Mouse (Mus musculus): ENCODE data around the gene Tas2r138. TPM values are rescaled to one million over a fixed set of nuclear protein-coding genes. Genes with fewer than 3 reads are reported as not detected.

The Tas2r138 gene
- not detected in 2 replicates for polyA plus RNA-seq (2015; fragmentation: Nextera tagmentation; extraction: Ambion mirVana)

DNA sequence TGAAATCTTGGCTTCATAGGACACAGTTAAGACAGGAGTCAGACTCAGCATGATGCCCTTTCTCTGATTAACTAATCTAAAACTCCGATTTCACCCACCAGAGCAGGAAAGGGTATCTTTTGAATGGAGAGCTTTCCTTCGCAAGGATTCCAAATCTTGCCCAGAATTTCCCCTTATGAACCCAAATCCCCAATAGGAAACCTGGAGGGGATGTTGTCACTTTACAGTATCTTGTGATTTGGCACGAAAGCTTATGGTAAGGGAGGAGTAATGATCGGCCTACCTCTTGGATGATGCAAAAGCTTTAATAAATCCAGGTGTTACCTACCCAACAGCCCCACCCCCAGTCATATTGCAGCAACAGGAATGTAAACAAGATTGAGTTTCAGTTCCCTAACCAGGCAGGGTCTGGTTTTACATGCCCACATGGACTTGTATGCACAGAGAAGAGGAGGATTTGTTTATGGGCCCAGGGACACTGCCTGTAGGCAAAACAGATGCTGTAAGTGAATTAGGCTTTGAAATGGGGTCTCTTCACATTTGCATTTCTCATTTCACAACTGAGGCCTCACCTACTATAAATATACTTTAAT, at the start of gene Tas2r138:
Gene Tas2r138 (minus strand): TSS at position 51 of the 593 bp plus-strand sequence.
- no peak for ATAC-seq
- WGBS, result 85% methylated on average over 4 of the region's 4 CpGs
- no peak within 1 kb of the TSS for H3K27ac ChIP-seq (ENCODE audit: low read length)

DNA sequence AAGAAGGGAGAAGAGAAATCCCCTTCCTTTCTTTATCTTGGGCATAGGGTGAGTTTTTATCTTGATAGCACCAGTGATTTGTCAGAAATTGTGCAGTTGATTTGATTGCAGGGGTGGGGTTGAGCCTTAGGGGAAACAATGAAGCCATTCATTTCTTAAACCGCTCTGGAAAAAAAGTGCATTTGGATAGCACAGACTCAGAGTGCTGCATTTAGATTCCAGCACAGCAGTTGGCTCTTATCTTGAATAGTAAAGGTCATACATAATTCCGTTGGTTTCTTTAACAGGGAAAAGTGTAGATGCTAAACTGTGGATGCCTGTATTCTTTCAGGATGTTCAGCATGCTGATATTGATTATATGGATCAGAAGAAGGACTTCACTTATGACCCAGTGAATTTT, 47.8 kb upstream of the Tas2r138 start:
- Histone ChIP-seq H3K27me3 (ENCODE audit: control insufficient read depth, insufficient read depth, low read depth, low read length) (no peaks in the 10 kb centered on the region), H3K9ac (ENCODE audit: low read depth, low read length) (no peak overlapping the region), H3K4me3 (ENCODE audit: low read depth, low read length) (no peak overlapping the region), H3K4me2 (ENCODE audit: low read length) (no peak overlapping the region), H3K4me1 (ENCODE audit: control insufficient read depth, insufficient read depth, low read length) (no peaks in the 10 kb centered on the region), H3K27ac (ENCODE audit: low read length) (no peak overlapping the region), H3K36me3 (ENCODE audit: control insufficient read depth, insufficient read depth, low read length) (no peaks in the 10 kb centered on the region), H3K9me3 (replicated peaks; ENCODE audit: control insufficient read depth, low read length, poor library complexity, severe bottlenecking) (no peaks in the 10 kb centered on the region)
- ATAC-seq, result no peak
- WGBS, result 12% methylated on average over 2 of the region's 2 CpGs

More for the DNA sequence above, at the start of gene Tas2r138:
- no peak within 1 kb of the TSS for H3K9ac ChIP-seq (ENCODE audit: low read depth, low read length)
- H3K36me3 ChIP-seq (ENCODE audit: control insufficient read depth, insufficient read depth, low read length), result no peaks in the 10 kb centered on the region
- no peaks in the 10 kb centered on the region for H3K4me1 ChIP-seq (ENCODE audit: control insufficient read depth, insufficient read depth, low read length)
- H3K4me3 ChIP-seq (ENCODE audit: low read depth, low read length), result no peak within 1 kb of the TSS
- no peak within 1 kb of the TSS for H3K4me2 ChIP-seq (ENCODE audit: low read length)
- no peaks in the 10 kb centered on the region for H3K27me3 ChIP-seq (ENCODE audit: control insufficient read depth, insufficient read depth, low read depth, low read length)
- H3K9me3 ChIP-seq (replicated peaks; ENCODE audit: control insufficient read depth, low read length, poor library complexity, severe bottlenecking), result no peaks in the 10 kb centered on the region

DNA sequence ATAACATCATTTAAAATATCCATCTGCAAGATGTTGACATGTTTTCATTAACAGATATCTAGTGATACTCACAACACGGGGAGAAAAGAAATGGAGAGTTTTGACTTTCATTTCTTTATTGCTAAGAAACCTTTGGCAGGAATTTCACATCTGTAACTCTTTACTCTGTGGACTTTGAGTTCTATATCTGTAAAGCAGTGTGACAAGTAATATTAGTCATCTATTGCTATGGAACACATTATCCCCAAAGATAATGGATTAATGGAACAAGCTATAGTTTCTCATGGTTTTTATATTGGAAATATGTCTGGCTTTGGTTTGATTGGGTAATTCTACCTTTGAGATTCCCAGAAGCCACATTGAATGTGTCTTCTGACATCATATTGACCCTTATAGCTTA, 37.8 kb upstream of the Tas2r138 start:
- 93% methylated on average over 1 of the region's 1 CpGs for WGBS
- no peaks in the 10 kb centered on the region for H3K27me3 ChIP-seq (ENCODE audit: control insufficient read depth, insufficient read depth, low read depth, low read length)
- H3K9me3 ChIP-seq (replicated peaks; ENCODE audit: control insufficient read depth, low read length, poor library complexity, severe bottlenecking), result no peaks in the 10 kb centered on the region
- H3K4me1 ChIP-seq (ENCODE audit: control insufficient read depth, insufficient read depth, low read length), result no peaks in the 10 kb centered on the region
- no peak overlapping the region for H3K4me3 ChIP-seq (ENCODE audit: low read depth, low read length)
- no peak overlapping the region for H3K4me2 ChIP-seq (ENCODE audit: low read length)
- no peak for ATAC-seq
- no peak overlapping the region for H3K27ac ChIP-seq (ENCODE audit: low read length)
- no peaks in the 10 kb centered on the region for H3K36me3 ChIP-seq (ENCODE audit: control insufficient read depth, insufficient read depth, low read length)
- no peak overlapping the region for H3K9ac ChIP-seq (ENCODE audit: low read depth, low read length)

DNA sequence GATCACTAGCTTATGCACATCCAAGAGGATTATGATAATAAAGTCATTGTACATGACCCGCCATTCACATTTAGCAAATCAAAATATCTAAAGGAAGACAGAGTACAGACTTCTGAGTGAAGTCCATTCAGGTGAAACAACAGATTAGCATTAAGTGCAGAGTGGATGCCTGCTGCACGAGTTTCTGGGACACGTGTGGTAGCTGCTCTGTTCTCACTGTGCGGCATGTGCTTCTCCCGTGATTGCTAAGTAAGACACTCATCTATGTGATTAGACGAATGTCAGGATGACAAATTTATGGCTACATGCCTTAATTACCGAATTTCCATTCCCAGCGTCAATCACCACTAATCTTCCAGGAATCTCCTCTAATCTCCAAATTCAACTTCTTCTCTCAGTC, 32.6 kb upstream of the Tas2r138 start:
- Histone ChIP-seq H3K4me1 (ENCODE audit: control insufficient read depth, insufficient read depth, low read length) (no peaks in the 10 kb centered on the region; the same call in 1 of the 2 replicates), H3K9me3 (replicated peaks; ENCODE audit: control insufficient read depth, low read length, poor library complexity, severe bottlenecking) (no peaks in the 10 kb centered on the region), H3K36me3 (ENCODE audit: control insufficient read depth, insufficient read depth, low read length) (no peaks in the 10 kb centered on the region), H3K9ac (ENCODE audit: low read depth, low read length) (no peak overlapping the region), H3K4me3 (ENCODE audit: low read depth, low read length) (no peak overlapping the region), H3K27ac (ENCODE audit: low read length) (no peak overlapping the region), H3K27me3 (ENCODE audit: control insufficient read depth, insufficient read depth, low read depth, low read length) (no peaks in the 10 kb centered on the region), H3K4me2 (ENCODE audit: low read length) (no peak overlapping the region)
- WGBS, result 53% methylated on average over 8 of the region's 8 CpGs
- ATAC-seq, result no peak

DNA sequence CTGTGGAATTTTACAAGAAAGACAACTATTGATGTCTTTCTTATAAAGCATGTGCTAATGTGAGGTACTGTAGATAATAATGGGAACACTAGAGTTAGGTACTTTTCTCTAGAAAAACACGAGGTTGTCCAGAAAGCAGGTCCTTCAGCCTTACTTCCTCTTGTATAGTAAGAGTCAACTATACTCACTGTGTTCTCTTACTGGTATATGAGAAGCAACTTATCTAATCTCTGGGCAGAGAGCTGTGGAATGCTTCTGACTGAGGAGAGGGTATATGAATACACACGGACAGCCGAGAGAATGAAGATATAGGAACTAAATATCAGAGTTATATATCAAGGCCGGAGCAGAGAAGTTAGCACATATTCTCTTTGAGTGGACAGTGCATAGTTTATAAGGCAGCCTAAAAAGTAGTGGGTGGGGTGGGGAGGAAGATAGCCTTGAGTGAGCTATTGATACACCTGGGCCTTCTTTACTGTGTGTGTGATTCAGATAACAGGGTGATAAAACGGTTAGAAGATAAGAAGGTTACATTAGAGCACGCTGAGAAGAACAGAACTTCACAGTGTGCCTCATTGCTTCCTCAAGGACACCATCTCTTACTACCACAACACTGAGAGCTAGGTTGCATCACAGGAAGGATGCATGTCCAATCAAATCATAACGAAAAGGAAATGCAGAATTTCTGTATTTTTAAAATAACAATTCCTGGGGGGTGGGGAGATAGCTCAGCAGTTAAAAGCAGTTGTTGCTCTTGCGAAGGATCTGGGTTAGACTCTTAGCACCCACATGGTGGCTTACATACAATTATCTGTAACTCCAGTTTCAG, 27.8 kb upstream of the Tas2r138 start:
- Histone ChIP-seq H3K9ac (ENCODE audit: low read depth, low read length) (no peak overlapping the region), H3K4me2 (ENCODE audit: low read length) (no peak overlapping the region), H3K36me3 (ENCODE audit: control insufficient read depth, insufficient read depth, low read length) (no peaks in the 10 kb centered on the region), H3K4me3 (ENCODE audit: low read depth, low read length) (no peak overlapping the region), H3K4me1 (ENCODE audit: control insufficient read depth, insufficient read depth, low read length) (no peaks in the 10 kb centered on the region; the same call in 1 of the 2 replicates), H3K27me3 (ENCODE audit: control insufficient read depth, insufficient read depth, low read depth, low read length) (no peaks in the 10 kb centered on the region), H3K27ac (ENCODE audit: low read length) (no peak overlapping the region), H3K9me3 (replicated peaks; ENCODE audit: control insufficient read depth, low read length, poor library complexity, severe bottlenecking) (no peaks in the 10 kb centered on the region)
- WGBS, result 89% methylated on average over 8 of the region's 8 CpGs
- ATAC-seq, result no peak

DNA sequence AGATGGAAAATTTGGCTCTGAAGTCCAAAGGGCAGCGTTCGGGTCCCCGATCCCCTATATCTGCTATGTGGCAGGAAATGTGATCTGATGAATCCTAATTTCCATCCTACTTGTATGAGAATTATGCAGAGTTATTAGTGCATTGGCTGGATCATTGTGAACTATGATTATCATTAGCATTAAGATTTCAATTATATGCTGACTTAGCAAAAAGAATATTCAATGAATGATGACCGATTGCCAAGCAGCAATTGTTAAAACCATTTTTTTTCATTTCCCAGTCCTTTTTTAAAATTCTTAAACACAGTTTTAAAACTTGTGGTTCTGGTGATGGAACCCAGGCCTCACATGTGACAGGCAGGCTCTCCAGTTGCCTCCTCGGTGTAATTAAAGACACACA, 24.6 kb upstream of the Tas2r138 start:
- no peak overlapping the region for H3K27ac ChIP-seq (ENCODE audit: low read length)
- 92% methylated on average over 5 of the region's 5 CpGs for WGBS

DNA sequence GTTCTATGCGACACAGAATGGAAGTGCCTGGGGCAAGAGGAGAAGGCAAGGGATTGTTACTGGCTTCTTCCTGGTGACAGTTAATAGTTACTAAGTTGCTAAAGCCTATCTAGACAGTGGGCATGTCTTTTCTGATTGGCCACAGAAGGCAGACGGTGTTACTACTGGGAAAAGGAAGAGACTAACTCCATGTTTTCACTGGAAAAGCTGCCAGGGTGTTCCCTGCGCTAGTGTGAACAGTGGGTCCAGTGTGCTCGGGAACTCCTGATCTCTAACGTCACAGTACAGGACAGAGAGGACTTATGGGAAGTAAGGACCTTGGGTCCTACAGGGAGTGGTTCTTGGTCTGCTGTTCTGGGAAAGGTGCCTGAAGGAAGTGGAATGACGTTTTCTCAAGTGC, 22.4 kb upstream of the Tas2r138 start:
- H3K4me3 ChIP-seq (ENCODE audit: low read depth, low read length), result no peak overlapping the region
- no peak for ATAC-seq
- H3K9ac ChIP-seq (ENCODE audit: low read depth, low read length), result no peak overlapping the region
- no peaks in the 10 kb centered on the region for H3K9me3 ChIP-seq (replicated peaks; ENCODE audit: control insufficient read depth, low read length, poor library complexity, severe bottlenecking)
- 82% methylated on average over 6 of the region's 6 CpGs for WGBS
- H3K4me1 ChIP-seq (ENCODE audit: control insufficient read depth, insufficient read depth, low read length), result no peaks in the 10 kb centered on the region
- H3K36me3 ChIP-seq (ENCODE audit: control insufficient read depth, insufficient read depth, low read length), result no peaks in the 10 kb centered on the region
- no peak overlapping the region for H3K27ac ChIP-seq (ENCODE audit: low read length)
- no peak overlapping the region for H3K4me2 ChIP-seq (ENCODE audit: low read length)
- H3K27me3 ChIP-seq (ENCODE audit: control insufficient read depth, insufficient read depth, low read depth, low read length), result no peaks in the 10 kb centered on the region

More for the DNA sequence above, 24.6 kb upstream of the Tas2r138 start:
- H3K4me2 ChIP-seq (ENCODE audit: low read length), result no peak overlapping the region
- H3K4me1 ChIP-seq (ENCODE audit: control insufficient read depth, insufficient read depth, low read length), result no peaks in the 10 kb centered on the region
- no peaks in the 10 kb centered on the region for H3K27me3 ChIP-seq (ENCODE audit: control insufficient read depth, insufficient read depth, low read depth, low read length)
- no peaks in the 10 kb centered on the region for H3K36me3 ChIP-seq (ENCODE audit: control insufficient read depth, insufficient read depth, low read length)
- no peak overlapping the region for H3K4me3 ChIP-seq (ENCODE audit: low read depth, low read length)
- H3K9ac ChIP-seq (ENCODE audit: low read depth, low read length), result no peak overlapping the region
- no peaks in the 10 kb centered on the region for H3K9me3 ChIP-seq (replicated peaks; ENCODE audit: control insufficient read depth, low read length, poor library complexity, severe bottlenecking)
- ATAC-seq, result no peak

DNA sequence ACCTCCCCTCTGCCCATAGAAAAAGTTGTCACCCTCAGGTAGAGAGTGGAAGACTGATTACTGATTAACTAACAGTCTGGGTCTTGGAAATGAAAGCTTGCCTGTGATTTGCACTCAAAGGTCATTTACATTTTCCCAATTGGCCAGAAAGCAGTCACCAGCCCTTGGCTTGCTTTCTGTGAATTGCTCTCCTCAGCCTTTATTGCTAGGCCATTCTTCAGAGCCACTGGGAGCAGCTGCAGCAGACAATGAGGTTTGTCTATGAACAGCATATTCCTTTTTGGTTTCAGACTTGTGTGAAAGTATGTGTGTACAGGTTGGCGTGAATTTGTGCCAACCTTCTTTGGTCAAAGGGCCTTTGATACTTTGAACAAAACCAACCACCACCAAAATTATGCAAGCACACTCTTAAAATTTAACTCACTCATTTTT, 21.5 kb upstream of the Tas2r138 start:
- Histone ChIP-seq H3K4me2 (ENCODE audit: low read length) (no peak overlapping the region), H3K27ac (ENCODE audit: low read length) (no peak overlapping the region), H3K27me3 (ENCODE audit: control insufficient read depth, insufficient read depth, low read depth, low read length) (no peaks in the 10 kb centered on the region), H3K9ac (ENCODE audit: low read depth, low read length) (no peak overlapping the region), H3K9me3 (replicated peaks; ENCODE audit: control insufficient read depth, low read length, poor library complexity, severe bottlenecking) (no peaks in the 10 kb centered on the region), H3K4me3 (ENCODE audit: low read depth, low read length) (no peak overlapping the region), H3K4me1 (ENCODE audit: control insufficient read depth, insufficient read depth, low read length) (no peaks in the 10 kb centered on the region), H3K36me3 (ENCODE audit: control insufficient read depth, insufficient read depth, low read length) (no peaks in the 10 kb centered on the region)
- WGBS, result 48% methylated on average over 1 of the region's 1 CpGs
- ATAC-seq, result no peak

DNA sequence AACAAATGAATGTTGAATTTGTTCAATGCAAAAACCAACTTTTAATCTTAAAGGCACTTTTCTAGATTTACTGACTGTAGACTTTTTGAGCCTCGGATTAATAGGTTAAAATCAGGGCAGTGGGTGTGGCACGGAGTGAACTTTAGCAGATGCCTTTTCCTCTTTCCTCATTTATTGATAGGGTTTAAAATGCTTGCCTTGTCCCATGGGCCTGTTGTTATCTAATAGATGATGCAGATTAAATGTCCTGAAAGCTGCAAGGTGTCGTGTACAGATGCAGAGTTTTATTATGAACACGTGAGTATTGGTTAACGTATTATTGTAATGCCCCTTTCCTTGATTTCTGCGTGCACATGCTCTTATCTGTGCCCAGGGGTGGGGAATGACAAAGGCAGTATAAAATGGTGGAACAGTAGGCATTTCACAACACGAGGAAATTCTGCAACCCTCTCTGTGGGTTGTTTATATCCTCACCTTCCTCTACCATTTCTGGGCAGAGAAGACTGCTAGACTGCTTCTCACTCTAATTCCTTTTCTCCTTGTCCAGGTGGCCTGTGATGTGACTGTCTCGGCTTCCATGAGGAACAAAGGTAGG, 15.4 kb upstream of the Tas2r138 start, which contains the start of gene Mgam:
Gene Mgam (plus strand): TSS at position 426 of the 595 bp plus-strand sequence.
- no peak for ATAC-seq
- H3K36me3 ChIP-seq (ENCODE audit: control insufficient read depth, insufficient read depth, low read length), result no peaks in the 10 kb centered on the region
- H3K4me3 ChIP-seq (ENCODE audit: low read depth, low read length), result no peak within 1 kb of the TSS
- 87% methylated on average over 8 of the region's 8 CpGs for WGBS
- H3K4me2 ChIP-seq (ENCODE audit: low read length), result no peak within 1 kb of the TSS
- no peak within 1 kb of the TSS for H3K9ac ChIP-seq (ENCODE audit: low read depth, low read length)
- no peak within 1 kb of the TSS for H3K27ac ChIP-seq (ENCODE audit: low read length)
- no peaks in the 10 kb centered on the region for H3K4me1 ChIP-seq (ENCODE audit: control insufficient read depth, insufficient read depth, low read length)
- no peaks in the 10 kb centered on the region for H3K9me3 ChIP-seq (replicated peaks; ENCODE audit: control insufficient read depth, low read length, poor library complexity, severe bottlenecking)
- H3K27me3 ChIP-seq (ENCODE audit: control insufficient read depth, insufficient read depth, low read depth, low read length), result no peaks in the 10 kb centered on the region

All from midbrain, embryonic 16.5 days (tissue).